ENCODE assay signal across 29 mouse cellular contexts in the genomic region with DNA sequence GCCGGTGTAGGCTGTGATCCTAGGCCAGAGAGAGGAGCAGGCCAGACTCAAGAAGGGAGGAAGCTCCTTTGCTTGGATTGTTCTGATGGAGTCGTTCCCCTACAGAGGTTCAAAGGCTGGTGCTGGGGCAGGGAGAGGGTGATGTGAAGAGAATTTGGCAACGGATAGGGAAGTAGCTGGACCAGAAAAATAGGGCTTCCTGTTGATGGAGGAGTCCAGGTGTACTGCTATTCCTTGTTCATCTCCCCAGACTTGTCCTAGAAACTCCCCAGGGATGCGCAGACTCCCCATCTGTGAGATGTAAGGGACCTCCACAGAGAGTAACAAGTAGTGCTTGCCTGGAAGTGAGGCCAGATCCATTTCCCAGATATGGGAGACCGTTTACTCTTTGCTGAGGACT. TPM values are rescaled to one million over a fixed set of nuclear protein-coding genes. Genes with fewer than 3 reads are reported as not detected.
"Had no signal": no experiment of that assay in that cellular context is flagged by ENCODE, and none has a peak within 500 bp of the region (broad histone marks: within the 10 kb centered on the region; RNA-seq: fewer than 3 reads in every experiment).

No protein-coding gene starts in this region.

- H3K36me3 ChIP-seq: heart, embryonic 13.5 days; heart, embryonic 15.5 days; hindbrain, embryonic 10.5 days; hindbrain, embryonic 12.5 days; intestine, embryonic 15.5 days; limb, embryonic 10.5 days; limb, embryonic 12.5 days; liver, embryonic 13.5 days; liver, embryonic 15.5 days had no signal

- H3K9me3 ChIP-seq: heart, embryonic 13.5 days; heart, embryonic 15.5 days; hindbrain, embryonic 10.5 days; hindbrain, embryonic 12.5 days; intestine, embryonic 15.5 days; limb, embryonic 10.5 days; limb, embryonic 12.5 days; liver, embryonic 13.5 days; liver, embryonic 15.5 days had no signal

- H3K4me3 ChIP-seq: heart, embryonic 13.5 days; heart, embryonic 15.5 days; hindbrain, embryonic 12.5 days; intestine, embryonic 15.5 days; limb, embryonic 10.5 days; liver, embryonic 13.5 days; liver, embryonic 15.5 days had no signal

- H3K4me2 ChIP-seq: heart, embryonic 11.5 days; heart, embryonic 15.5 days; hindbrain, embryonic 12.5 days; hindbrain, embryonic 14.5 days; liver, embryonic 11.5 days; liver, embryonic 13.5 days; liver, embryonic 15.5 days had no signal

- H3K9ac ChIP-seq: heart, embryonic 13.5 days; heart, embryonic 15.5 days; hindbrain, embryonic 12.5 days; hindbrain, embryonic 14.5 days; intestine, embryonic 15.5 days; limb, embryonic 12.5 days; liver, embryonic 13.5 days; liver, embryonic 15.5 days; liver, postnatal 0 days had no signal

- DNase-seq: gastrocnemius, postnatal 14 days; gastrocnemius, postnatal 36 days; heart, adult 11 months; heart, adult 2 months; heart, postnatal 14 days; heart, postnatal 4 days; kidney, adult 18-20 months; kidney, adult 8-10 months; kidney, postnatal 14 days; kidney, postnatal 4 days; liver; liver, embryonic 13.5 days; liver, postnatal 0 days had no signal

- H3K27ac ChIP-seq: heart, adult 2 months; heart, embryonic 13.5 days; heart, embryonic 15.5 days; hindbrain, embryonic 10.5 days; hindbrain, embryonic 12.5 days; hindbrain, embryonic 14.5 days; intestine, embryonic 15.5 days; kidney, postnatal 0 days; layer of hippocampus, adult 2 months; limb, embryonic 10.5 days; limb, embryonic 12.5 days; liver, embryonic 13.5 days; liver, embryonic 15.5 days had no signal

- ATAC-seq: hindbrain, embryonic 16.5 days; inflammation-experienced regulatory T-cells, adult 6 months; intestine, embryonic 15.5 days; intestine, postnatal 0 days; liver, postnatal 0 days had no signal

RNA-seq across cellular contexts. Expression of a gene that starts 1.2 kb away (rescaled TPM):
- polyA plus RNA-seq: inflammation-experienced regulatory T-cells, adult 6 months; limb, embryonic 12.5 days; liver, postnatal 0 days had no signal
